Mouse (Mus musculus) liver, embryonic 14.5 days (tissue): Measurements from ENCODE around the gene Scml4. TPM values are rescaled to one million over a fixed set of nuclear protein-coding genes. Genes with fewer than 3 reads are reported as not detected.

ENCODE experiments used
- ATAC-seq: fragments of 200-750 bp; cut with Nextera tagmentation; 2 replicates; pipeline ENCODE4 v1.8.0; 2017; ENCODE audit warnings: moderate number of reproducible peaks, mild to moderate bottlenecking, moderate library complexity; ENCODE audit not compliant: insufficient read depth
- DNase-seq, 3 experiments: peaks; one replicate each; pipeline ENCODE4 v3.0.0-alpha.2; 2012 to 2013; ENCODE audit warnings: low read depth in 3 of 3, low spot score in 3 of 3
- H3K27ac ChIP-seq: fragments of 300-500 bp; sonication (generic); 2 replicates; pipeline ENCODE4 v1.5.1; 2014; ENCODE audit warnings: moderate library complexity, mild to moderate bottlenecking, control low read depth, inconsistent platforms
- H3K27me3 ChIP-seq: fragments of 300-500 bp; sonication (generic); 2 replicates; pipeline ENCODE4 v1.6.1; 2014; ENCODE audit warnings: mild to moderate bottlenecking, low read length, moderate library complexity; ENCODE audit not compliant: control insufficient read depth, insufficient read depth
- H3K36me3 ChIP-seq: fragments of 300-500 bp; sonication (generic); replicated peaks from 2 replicates; pipeline ENCODE4 v1.6.1; 2014; ENCODE audit warnings: low read depth; ENCODE audit not compliant: control insufficient read depth, insufficient read depth
- H3K4me1 ChIP-seq, 2 experiments: fragments of 200-500 bp in 1 of 2; fragments of 300-500 bp in 1 of 2; sonication (generic) in 1 of 2; replicated peaks; 2 replicates each; pipeline ENCODE4 v1.6.1; 2012 to 2014; ENCODE audit warnings: antibody characterized with exemption in 1 of 2, inconsistent platforms in 1 of 2, low read length in 1 of 2; ENCODE audit not compliant: control insufficient read depth in 2 of 2, insufficient read depth in 2 of 2
- H3K4me2 ChIP-seq: fragments of 300-500 bp; sonication (generic); 2 replicates; pipeline ENCODE4 v1.6.1; 2014; ENCODE audit warnings: low read depth, mild to moderate bottlenecking, control low read depth, moderate library complexity
- H3K4me3 ChIP-seq, 2 experiments: fragments of 200-500 bp in 1 of 2; fragments of 300-500 bp in 1 of 2; sonication (generic) in 1 of 2; 2 replicates each; pipeline ENCODE4 v1.5.1; 2012 to 2014; ENCODE audit warnings: low read depth in 2 of 2, low read length in 2 of 2, mild to moderate bottlenecking in 2 of 2, control low read depth in 1 of 2, inconsistent platforms in 1 of 2, moderate library complexity in 1 of 2; ENCODE audit not compliant: insufficient read depth in 1 of 2
- H3K9ac ChIP-seq: fragments of 300-500 bp; sonication (generic); replicated peaks from 2 replicates; pipeline ENCODE4 v1.6.1; 2014; ENCODE audit warnings: mild to moderate bottlenecking, control low read depth, moderate library complexity
- H3K9me3 ChIP-seq: fragments of 300-500 bp; sonication (generic); 2 replicates; pipeline ENCODE4 v1.6.1; 2016; ENCODE audit warnings: low read length, mixed read lengths; ENCODE audit not compliant: control insufficient read depth
- CTCF ChIP-seq: IDR thresholded peaks from 2 replicates; pipeline ENCODE4 v1.5.1; 2016; ENCODE audit warnings: antibody characterized with exemption, low read depth, control low read depth
- EP300 ChIP-seq: IDR thresholded peaks from 2 replicates; pipeline ENCODE4 v1.6.1; 2016; ENCODE audit warnings: antibody characterized with exemption, low read depth
- WGBS: fragments of 180-500 bp; shearing (Covaris S2); extraction: QIAGEN DNeasy Blood & Tissue Kit; methylation state at CpG from one replicate; pipeline ENCODE4 v1.1.7; 2014; ENCODE audit not compliant: insufficient replicate concordance; 5-methylcytosine and 5-hydroxymethylcytosine counted together
- polyA plus RNA-seq, 2 experiments: library from polyadenylated mRNA; depleted of rRNA in 1 of 2; stranded (reverse) in 1 of 2; unstranded in 1 of 2; fragments of >200 nt; fragmentation: Nextera tagmentation in 1 of 2; extraction: Ambion mirVana in 1 of 2; gene quantifications; 2 replicates each; pipeline versions ENCODE4 v1.2.1 to v1.2.3; 2012 to 2014

Scml4 gene
- polyA plus RNA-seq, 2 experiments, result 0.15 to 0.19 TPM

DNA sequence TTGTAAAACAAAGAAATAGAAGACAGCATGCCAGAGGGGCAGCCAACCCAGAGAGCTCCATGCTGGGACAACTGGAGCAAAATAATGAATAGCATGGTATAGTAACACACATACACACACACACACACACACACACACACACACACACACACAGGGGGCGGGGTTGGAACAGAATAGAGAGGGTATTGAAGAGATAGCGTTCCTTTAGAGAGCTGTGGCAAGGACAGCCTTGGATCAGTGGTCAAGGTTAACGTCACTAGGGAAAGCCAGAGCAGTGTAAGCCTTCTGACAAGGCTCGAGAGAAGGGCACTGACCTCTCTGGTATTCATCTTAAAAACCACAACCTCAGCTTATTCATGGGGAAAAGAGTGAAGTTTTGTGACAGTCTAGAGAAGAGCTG, 124.7 kb downstream of the Scml4 start:
- Histone ChIP-seq H3K9ac (no peak overlapping the region), H3K27ac (no peak overlapping the region), H3K9me3 (no peaks in the 10 kb centered on the region), H3K27me3 (no peaks in the 10 kb centered on the region), H3K4me1 (no peaks in the 10 kb centered on the region), H3K36me3 (no peaks in the 10 kb centered on the region), H3K4me3 (no peak overlapping the region), H3K4me2 (no peak overlapping the region)
- WGBS, result 37% methylated on average over 4 of the region's 4 CpGs
- DNase-seq (no peak), ATAC-seq (no peak)
- TF ChIP-seq CTCF (no peak), EP300 (no peak)

DNA sequence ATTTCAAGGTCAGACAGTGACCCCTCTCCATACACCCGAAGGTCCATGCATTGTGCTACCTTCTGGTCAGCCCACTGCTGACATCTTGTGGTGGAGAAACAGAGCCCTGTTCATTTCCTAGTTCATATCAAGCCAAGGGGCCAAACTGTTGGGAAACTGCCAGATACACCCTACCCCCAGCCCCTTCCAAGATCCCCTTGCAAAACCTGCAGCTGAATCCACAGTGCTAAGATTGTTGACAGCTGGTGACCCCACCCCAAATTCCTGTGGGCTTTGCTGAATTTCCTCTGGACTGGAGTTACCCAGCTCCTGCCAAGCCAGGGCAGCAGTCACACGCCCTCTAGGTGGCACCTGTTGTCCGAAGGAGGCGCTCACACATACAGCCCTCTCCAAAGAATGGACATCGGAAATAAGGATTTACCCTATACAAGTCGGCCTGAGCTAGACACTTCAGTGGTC, 127.5 kb downstream of the Scml4 start:
- Histone ChIP-seq H3K9ac (no peak overlapping the region), H3K4me3 (no peak overlapping the region), H3K4me2 (no peak overlapping the region), H3K27me3 (no peaks in the 10 kb centered on the region; the same call in 1 of the 2 replicates), H3K27ac (no peak overlapping the region), H3K9me3 (no peaks in the 10 kb centered on the region), H3K4me1 (no peaks in the 10 kb centered on the region), H3K36me3 (no peaks in the 10 kb centered on the region)
- ATAC-seq (no peak), DNase-seq (no peak)
- 15% methylated on average over 6 of the region's 6 CpGs for WGBS
- TF ChIP-seq EP300, result no peak
- TF ChIP-seq CTCF, result peak; percentile 56

DNA sequence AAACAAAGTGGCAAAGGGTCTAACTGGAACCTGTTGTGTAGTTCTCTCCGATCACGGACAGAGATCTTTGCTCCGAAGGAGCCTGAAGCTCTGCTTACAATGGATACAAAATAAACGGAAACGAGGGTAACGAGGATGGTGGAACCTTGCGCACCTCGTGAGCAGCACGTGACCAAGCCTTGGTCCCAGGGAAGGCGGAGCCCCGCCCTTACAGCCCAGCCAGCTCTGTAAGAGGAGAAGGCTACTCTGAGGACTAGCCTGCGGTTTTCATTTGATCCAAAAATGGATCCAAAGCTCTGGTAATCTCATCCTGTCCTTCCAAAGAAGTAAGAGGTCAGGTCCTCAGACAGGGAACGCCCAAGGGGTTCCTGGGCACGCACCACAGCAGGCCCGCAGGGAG, 128.5 kb downstream of the Scml4 start:
- no peaks in the 10 kb centered on the region for H3K9me3 ChIP-seq
- 44% methylated on average over 15 of the region's 15 CpGs for WGBS
- no peak overlapping the region for H3K27ac ChIP-seq
- no peak for ATAC-seq
- H3K36me3 ChIP-seq, result no peaks in the 10 kb centered on the region
- no peak overlapping the region for H3K9ac ChIP-seq
- H3K27me3 ChIP-seq, result no peaks in the 10 kb centered on the region; the same call in 1 of the 2 replicates
- H3K4me3 ChIP-seq, result no peak overlapping the region
- no peaks in the 10 kb centered on the region for H3K4me1 ChIP-seq
- no peak for TF ChIP-seq EP300
- no peak for DNase-seq
- H3K4me2 ChIP-seq, result no peak overlapping the region

DNA sequence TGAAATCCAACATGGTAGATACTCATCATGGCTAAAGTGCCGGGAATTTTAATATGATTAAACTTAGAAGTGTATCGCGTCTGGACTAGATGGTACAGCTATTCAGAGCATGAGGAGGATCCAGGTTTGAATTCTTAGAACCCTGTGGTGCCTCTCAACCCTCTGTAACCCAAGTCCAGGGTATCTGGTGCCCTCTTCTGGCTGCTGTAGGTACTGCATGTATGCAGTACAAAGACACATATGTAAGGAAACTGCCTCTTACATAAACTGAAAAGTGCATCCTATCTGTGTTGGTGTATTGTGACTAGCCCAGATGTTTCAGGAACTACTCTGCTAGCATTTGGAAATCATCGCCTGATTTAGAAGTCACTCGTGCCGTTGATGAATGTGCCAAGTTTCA, 129.7 kb downstream of the Scml4 start:
- H3K9me3 ChIP-seq, result no peaks in the 10 kb centered on the region
- H3K36me3 ChIP-seq, result no peaks in the 10 kb centered on the region
- ATAC-seq, result no peak
- no peak overlapping the region for H3K9ac ChIP-seq
- peak; percentile 16 to 24 (median 18) for DNase-seq
- WGBS, result 20% methylated on average over 6 of the region's 6 CpGs
- TF ChIP-seq CTCF (peak; percentile 88), EP300 (no peak)
- no peak overlapping the region for H3K4me2 ChIP-seq
- no peak overlapping the region for H3K4me3 ChIP-seq
- no peaks in the 10 kb centered on the region for H3K4me1 ChIP-seq
- H3K27ac ChIP-seq, result no peak overlapping the region
- no peaks in the 10 kb centered on the region; the same call in 1 of the 2 replicates for H3K27me3 ChIP-seq

DNA sequence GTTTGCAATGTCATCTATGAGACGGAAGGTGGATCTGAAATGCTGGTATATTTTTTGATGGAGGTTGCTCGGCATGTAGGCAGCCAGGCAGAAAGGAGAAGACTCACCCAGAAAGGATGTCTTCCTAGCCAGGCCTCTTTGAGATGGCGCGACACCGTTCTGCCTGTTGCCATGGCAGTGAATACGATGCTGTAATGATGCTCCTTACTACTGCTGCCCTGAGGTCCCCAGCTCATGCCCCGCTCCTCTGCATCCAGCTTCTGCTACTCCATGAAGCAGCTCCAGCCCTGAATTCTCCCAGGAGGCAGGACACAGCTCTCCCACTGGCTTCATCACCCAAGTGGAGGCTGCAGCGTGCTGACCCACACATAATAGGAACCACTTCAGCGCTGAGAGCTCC, 130.8 kb downstream of the Scml4 start:
- 54% methylated on average over 9 of the region's 9 CpGs for WGBS
- no peaks in the 10 kb centered on the region; the same call in 1 of the 2 replicates for H3K27me3 ChIP-seq

More for the DNA sequence above, 130.8 kb downstream of the Scml4 start:
- H3K36me3 ChIP-seq, result no peaks in the 10 kb centered on the region
- H3K4me3 ChIP-seq, result no peak overlapping the region
- no peak overlapping the region for H3K4me2 ChIP-seq
- no peaks in the 10 kb centered on the region for H3K4me1 ChIP-seq
- no peak overlapping the region for H3K27ac ChIP-seq
- TF ChIP-seq EP300 (no peak), CTCF (no peak)
- no peak for ATAC-seq
- H3K9me3 ChIP-seq, result no peaks in the 10 kb centered on the region
- DNase-seq, result no peak
- H3K9ac ChIP-seq, result no peak overlapping the region
